Mouse (Mus musculus) gastrocnemius, postnatal 4 days (tissue): ENCODE measurements around the gene Pbx3. TPM values are rescaled to one million over a fixed set of nuclear protein-coding genes. Genes with fewer than 3 reads are reported as not detected.

ENCODE experiments used
- DNase-seq, 2 experiments: peaks; one replicate each; pipeline ENCODE4 v3.0.0; 2021 to 2022; ENCODE audit warnings: low spot score in 2 of 2, mixed read lengths in 2 of 2
- total RNA-seq, 2 experiments: library from RNA; stranded (reverse); gene quantifications; 2 replicates each; pipeline ENCODE4 v1.2.3; 2021

Gene Pbx3
- total RNA-seq, 2 experiments from 2014 or later, result 11.5 to 12.3 TPM

DNA sequence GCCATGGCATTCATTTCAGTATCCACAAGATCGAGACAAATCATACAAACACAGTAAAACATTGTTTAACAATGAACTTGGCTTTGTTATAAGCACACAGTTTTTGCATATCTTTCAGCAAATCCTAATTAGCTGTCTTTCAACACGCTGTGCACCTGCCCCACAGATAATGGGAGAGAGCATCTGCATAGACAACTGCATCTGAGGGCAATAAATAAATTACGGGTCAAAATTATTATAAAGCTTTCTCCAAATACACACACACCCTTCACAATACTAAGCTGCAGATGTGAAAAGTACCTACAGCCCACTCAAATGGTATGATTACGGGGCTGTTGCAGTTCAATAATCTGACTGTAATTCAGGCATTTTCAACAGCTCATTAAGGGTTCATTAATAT lies 145.3 kb downstream of the Pbx3 start:
- DNase-seq, result no peak

DNA sequence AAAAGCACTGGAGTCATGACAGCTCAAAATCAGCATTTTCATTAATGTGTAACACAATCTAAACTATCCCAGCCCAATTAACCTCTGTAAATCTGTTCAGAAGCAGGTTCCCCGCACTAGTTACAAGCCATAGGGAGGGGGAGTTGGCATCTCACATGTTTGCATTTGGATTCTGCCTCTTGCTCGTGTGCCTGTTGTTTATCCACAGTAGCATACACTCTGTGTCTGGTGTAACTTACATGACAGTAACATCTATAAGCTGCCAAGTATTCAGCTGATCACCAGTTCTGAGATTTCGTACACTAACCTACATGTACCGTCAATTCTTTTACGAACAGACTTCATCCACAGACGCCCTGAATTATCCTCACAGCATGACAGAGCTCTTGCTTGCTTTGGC lies 147.5 kb downstream of the Pbx3 start:
- DNase-seq, result no peak

DNA sequence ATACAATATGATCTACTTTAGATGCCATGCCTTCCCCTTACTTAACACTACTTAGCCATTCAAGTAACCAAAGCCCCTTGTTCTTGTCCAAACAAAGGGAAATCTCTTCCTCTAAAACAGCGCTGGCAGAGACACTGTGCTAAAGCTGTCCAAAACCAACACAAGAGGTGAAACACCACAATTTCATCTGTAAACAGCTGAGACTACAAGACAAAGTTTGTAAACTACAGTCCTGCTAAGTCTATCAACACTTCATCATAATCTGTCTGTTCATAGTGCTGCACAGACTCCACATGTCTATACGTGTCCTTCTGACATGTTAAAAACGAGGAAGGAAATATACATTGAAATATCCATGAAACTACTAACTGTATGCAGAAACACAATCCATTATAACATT lies 151.5 kb downstream of the Pbx3 start:
- no peak for DNase-seq

DNA sequence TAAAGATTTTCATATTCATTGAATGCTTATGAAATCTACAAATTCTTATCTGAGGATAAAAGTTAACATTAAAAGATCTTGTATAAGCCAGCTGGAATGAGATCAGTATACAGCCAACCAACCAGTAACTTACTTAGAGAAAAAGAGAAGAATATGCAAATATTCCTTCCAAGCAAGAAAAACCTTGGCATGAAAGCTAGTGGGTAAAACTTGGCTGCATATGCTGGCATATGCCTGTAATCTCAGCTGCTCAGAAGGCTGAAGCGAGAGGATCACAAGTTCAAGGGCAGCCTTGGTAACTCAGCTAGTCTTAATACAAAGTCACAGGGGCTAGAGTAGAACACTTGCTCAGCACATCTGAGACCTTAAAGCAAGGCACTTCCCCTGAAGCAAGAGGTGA lies 153.8 kb downstream of the Pbx3 start:
- no peak for DNase-seq

DNA sequence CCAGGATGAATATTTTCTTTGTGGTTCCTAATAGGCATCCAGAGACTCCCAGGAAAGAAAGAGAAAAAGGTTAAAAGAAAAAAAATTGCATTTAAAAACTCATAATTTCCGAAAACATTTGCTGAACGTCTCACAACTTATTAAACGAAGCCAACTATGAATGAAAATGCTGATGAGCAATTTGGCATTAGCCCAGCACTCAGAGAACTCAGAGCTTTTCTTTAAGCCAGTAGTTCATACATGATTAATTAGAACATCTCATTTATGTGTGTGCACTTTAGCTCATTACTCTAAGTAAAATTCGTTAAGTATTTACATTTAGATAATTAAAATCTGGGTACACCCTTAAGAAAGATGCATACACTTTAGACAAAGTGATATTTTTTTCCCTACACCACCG lies 155.3 kb downstream of the Pbx3 start:
- no peak for DNase-seq

DNA sequence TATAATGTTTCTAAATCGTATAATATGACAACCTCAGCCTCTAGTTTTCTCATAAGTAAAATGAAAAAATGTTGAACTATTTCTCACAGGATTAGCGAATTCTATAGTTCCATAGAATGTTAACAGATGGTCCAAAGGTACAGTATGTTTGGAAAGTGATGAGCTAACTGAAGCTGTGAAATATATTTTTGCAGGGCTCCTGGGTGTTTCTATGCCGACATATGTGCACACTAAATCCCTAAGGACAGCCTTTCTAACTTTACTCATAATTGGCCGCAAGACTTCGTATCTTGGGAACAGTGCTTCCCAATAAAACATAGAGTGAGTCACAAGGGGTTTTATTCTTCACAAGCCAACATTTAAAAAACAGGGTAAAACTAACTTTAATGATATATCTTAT lies 157.4 kb downstream of the Pbx3 start:
- no peak for DNase-seq

DNA sequence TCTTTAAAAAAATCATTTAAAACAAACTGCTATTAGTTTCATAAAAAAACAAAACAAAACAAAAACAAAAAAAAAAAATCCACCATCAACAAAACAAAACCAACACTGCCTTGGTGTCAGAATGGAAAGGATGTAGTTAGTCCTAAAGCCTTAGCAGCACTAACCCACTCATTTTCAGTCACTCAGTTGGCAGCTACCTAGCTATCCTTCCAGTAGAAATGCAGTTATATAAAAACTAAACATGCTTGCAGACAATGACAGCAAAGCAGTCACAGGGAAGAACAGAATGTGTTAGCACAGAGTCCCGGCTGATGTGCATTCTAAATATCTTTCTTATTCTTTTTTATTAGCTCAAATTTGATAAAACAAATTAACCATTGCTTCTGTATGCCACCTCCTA lies 160.5 kb downstream of the Pbx3 start:
- no peak for DNase-seq

DNA sequence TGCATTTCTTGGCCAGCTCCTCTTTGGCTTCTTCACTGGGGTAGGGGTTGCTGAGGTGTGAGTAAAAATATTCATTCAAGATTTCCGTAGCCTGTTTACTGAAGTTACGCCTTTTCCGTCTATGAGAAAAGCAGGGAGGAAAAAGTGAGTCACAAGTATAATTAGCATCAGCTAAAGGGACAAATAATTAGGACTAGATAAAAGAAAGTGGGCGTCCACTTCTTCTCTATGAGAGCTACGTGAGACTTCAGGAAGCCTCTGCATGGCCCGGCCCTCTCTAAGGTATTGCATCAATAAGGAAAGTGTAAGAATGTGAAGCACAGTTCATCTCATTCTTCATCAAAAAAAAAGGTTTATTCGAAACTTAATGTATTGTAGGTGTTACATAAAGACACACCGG lies 168.1 kb downstream of the Pbx3 start:
- DNase-seq, result no peak

DNA sequence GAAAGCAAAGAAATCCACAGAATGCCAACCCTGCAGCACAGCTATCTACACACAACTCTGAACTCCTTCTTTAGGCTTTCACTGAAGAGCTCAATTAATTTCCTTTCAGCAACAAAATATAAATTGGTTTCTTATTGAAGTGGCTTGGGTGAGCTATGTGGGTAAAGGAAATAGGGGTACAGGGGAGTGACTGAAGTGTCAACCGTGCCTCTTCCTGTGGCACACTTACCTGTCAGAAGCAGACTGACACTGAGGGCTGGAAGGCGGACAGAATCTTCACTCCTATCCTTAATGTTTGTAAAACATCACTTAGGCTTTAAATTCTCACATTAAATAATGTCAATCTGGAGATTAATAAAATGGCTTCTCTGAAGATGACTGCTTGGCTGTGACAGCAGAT lies 168.6 kb downstream of the Pbx3 start:
- DNase-seq, result no peak

DNA sequence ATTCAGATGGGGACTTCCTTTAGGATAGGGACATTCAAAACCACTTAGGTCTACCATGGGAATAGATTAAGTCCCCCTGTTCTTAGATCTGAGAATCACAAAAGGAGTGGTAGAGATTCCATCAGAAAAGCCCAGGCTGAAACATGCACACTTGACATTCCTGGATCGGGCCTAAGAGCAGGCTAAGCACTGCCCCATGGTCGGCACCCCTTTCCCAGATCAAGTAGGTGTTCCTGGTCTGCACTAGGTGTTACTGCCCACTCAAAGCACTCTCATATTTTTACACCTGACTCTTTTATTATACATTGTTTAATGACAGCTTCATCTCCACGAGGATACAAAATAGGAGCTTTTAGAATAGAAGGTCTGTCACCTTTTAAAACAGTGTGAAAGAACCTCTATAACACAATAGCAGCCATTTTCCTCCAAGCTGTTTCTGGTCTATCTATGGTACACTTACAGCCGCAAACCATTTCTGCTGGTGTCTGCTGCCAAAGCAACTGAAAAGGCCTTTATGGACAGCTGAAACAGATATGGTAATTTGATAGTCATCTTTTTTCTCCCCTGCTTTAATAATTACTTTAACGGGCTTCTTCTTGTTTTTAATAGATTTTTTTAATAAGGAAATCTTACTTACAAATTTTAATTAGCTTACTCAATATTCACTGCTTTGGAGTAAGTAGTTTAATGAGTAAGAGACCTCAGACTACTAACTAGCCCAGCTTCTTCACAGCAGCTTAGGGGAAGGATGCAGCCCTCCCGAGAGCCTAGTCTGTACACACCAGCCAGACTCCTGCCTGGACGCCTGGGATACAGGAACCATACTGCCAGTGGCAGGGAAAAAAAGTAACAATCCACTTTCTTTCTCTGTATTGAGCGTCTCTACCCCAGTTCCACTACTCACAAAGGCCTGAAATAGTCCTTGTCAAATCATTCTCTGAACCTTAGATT lies 178.8 kb downstream of the Pbx3 start:
- DNase-seq, result no peak

DNA sequence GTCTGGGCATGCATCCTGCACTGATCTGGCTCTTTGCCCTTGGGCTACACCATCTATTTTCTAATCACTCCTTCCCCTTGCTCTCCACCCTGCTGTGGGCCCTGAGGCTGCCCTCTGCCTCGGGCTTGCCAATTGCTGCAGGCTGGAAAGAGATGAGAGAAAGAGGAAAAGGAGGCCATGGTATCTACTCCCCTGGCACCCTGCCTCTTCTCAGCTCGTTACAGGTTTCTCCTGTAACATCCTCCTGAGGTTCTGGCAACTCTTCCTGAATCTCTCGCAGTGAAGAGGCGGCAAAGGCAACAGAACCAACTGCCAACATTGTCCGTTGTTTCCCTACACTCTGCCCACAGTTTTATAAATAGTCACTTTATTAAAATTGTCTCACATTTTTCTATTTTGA lies 179.7 kb downstream of the Pbx3 start:
- no peak for DNase-seq

DNA sequence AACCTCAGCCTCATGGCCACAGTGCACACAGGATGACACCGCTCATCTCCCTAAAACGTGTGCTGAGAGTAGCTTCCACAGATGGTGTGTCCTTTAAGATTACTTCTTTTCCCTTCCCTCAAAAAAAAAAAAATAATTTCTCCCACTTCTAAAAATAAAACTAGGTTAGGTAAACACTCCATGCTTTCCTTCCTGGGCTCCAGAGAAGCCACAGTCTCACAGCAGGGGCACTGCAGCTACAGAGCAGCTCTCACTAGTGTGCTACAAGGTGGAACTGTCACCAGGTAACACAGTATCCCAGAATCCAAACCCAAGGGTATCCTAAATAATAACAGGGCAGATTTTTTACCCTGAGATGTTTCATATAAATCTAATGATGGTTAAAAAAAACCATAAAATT lies 185.6 kb downstream of the Pbx3 start:
- DNase-seq, result no peak

DNA sequence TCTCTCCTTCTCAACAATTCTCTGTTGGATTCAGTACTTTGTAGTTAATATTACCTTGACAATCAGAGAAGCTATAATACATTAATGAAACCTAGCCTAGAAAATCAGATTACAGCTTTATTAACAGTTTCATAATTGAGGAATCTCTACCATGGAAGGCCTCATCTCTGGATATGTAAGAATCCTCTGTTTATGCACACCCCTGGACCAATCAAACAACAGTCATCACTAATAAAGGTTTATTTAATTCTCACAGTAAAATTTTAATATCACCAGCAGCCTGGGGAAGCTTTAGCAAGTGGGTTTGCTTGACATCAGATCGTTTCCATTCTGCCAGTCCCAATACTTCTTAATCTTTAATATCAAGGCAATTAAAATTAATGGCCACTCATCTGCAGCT lies 191.3 kb downstream of the Pbx3 start:
- DNase-seq, result no peak

DNA sequence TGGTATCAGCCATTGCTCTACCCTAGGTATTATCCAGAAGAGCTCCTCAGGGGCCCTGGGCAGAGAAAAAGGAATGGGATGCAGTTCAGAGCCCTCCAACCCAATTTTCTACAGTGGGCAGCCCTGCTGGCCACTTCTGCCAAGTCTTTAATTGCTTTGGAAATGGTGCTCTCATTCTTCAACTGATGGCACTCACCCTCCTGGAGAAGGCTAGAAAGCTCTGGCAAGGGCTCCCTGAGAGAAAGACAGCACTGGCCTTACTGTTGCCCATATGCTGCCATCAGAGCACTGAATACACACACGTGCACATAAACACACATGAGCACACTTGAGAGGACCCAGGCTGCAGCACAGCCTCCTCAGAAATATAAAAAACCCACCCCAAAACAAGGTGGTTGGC lies 193.6 kb downstream of the Pbx3 start:
- DNase-seq, result no peak

DNA sequence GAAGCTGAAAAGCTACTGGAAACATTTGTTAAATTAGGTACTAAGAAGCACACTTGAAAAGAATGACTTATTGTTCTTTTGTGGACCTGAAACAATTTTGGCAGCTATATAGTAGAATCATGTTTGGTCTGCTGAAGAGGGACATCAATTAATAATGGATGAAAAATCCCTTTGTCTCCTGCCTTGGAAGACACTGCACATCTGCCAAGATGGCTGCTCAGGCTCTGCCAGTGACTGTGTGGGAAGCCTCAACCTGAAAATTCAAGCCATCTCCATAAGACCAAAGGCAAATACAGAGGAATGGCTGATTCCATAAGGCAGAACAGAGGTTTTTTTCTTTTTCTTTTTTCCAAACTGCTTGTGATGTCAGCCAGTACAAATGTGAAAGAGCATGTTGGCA lies 194.3 kb downstream of the Pbx3 start:
- no peak for DNase-seq

DNA sequence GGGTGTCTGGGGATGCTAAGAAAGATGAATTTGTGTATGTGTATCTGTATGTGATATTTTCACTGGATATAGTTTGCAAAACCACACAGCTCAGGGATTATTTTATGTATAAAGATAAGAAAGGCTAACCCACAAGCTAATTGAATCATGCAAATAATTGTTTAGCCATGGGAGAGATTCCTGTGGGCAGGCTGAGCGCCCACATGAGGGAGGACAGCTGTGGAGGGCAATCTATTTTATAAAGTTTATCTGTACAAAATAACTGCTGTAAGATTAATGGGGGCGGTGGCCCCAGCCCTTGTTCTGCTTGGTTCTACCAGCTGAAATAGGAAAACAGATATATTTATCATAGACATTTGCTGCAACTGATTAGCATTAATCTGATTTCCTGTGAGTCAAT lies 202.5 kb downstream of the Pbx3 start:
- no peak for DNase-seq

DNA sequence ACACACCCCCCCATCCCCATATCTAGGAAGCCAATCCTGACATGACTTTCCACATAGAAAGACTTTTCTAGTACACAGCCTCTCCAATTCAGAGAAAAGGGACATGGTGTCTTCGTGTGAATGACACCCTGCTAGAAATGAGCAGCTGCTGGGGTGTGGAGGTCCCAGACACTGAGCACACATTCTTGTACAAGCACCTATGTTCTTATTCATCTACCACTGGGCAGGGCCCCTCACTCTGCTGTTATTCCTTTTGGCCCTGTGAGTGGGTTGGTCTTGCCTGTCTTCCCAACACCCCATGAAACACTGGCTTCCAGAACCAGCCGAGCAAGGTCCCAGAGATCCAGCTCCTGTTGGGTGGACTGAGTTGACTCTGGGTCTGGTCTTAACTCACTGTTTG lies 203.3 kb downstream of the Pbx3 start:
- DNase-seq, result no peak

DNA sequence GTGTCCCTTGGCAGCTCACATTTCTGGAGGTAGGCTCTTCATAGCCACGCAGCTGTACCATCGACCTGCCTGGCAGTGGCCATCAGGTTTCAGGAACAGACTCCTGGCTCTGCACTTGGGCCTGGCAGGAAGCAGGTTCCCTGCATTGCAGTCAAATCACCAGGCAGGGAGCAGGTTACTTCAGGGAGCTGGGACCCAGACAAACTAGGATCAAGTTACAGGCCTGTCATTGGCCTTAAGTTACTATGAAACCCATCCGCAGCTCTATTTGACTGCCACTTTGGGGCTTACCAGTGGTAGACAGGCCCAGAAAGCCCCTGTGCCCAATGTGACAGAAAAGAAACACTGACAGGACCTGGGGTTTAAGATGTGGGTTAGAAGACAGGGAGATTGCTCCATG lies 204.8 kb downstream of the Pbx3 start:
- DNase-seq, result no peak

DNA sequence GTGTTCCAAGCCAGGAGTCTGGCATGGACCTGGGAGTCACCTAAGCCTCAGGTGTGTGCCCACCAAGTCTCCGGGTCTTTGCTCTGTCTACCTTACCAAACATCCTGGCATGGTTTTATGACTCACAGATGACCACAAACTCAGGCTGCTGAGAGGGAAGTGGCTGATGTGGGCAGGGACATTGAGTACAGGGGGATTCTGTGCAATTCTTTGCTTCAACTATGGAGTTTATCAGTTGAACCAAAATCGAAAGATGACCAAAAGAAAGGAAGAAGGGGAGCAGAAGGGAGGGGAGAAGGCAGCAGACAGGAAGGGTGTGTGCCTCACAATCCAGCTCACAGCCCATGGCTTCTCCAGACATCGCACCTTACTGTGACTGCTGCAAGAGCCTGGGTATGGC lies 210.5 kb downstream of the Pbx3 start:
- no peak for DNase-seq

DNA sequence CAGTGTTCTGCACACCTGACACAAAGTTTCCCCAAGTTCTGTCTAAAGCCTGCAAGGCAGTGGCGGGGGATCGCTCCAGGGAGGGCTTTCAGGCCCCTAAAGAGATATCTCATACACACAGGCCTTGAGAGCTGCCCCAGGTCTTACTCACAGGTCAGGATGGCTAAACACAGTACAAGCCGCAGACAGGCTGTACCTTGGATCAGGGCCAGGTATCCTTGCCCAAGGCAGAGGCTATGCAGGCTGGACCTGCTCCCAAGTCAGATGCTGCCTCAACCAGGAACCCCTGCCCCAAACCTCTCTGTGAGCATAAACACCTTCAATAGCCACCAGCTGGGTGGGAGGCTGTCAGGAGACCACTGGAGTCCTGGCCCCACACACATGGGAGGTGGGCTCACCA lies 215.2 kb downstream of the Pbx3 start:
- DNase-seq, result no peak

DNA sequence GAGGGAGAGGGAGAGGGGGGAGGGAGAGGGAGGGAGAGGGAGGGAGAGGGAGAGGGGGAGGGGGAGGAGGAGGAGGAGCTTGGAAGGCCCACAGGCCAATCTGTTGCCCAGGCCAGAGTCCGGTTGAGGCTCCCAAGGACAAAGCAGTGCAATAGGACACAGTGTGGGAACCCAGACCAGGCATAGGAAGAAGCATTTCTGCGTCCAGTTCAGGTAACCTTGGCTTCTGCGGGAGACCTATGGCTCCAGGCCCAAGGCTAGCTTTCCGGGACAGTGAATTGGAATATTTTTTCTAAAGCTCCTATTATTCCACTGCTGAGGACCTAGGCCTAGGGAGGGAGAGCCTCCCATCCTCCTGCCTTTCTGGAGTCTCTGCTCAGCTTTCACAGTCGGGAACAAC lies 218.1 kb downstream of the Pbx3 start:
- DNase-seq, result no peak

DNA sequence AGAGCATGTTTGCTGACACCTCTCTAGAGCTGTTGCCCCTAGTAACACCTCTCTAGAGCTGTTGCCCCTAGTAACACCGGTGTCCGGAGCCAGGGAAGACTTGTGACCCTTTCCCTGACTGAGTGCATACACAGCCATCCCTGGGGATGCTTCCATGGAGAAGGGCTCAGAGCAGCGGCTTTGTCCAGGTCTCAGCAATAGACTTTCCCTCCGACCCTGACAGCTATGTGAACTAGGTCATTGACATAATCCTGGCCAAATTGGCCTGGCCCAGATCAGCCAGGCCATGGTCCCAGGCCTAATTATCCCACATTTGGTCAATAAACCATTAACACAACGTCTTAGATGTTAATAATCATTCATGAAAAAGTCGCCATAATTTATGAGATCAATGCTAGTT lies 219.6 kb downstream of the Pbx3 start:
- DNase-seq, result no peak

DNA sequence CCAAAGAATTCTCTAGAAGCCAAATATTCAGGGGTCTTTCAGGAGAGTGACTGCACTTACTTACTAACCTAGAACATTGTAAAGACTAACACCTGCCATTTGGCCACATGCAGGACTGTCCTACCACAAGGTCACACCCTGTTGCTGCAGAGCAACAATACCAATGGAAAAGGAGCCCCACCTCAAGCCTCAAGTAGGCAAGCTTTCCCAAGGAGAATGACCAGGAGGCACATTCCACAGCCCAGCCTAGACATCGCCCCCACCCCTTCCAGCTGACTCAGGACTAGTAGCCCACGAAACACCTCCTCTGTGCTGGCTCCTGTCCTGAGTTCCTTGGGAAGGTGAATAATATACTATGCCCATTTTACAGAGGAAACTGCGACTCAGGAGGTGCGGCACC lies 222.4 kb downstream of the Pbx3 start:
- DNase-seq, result no peak
